Mouse (Mus musculus): ENCODE data around the gene Iqgap2.

The Iqgap2 gene

GRCm38 (mm10) chr13:95623042-95623441 lies 268.7 kb downstream of the Iqgap2 start:
- in situ Hi-C loops (cut with MseI, MboI) = no loop called here

GRCm38 (mm10) chr13:95621563-95621962 lies 270.2 kb downstream of the Iqgap2 start:
- in situ Hi-C loops (cut with MseI, MboI) = no loop called here

DNA sequence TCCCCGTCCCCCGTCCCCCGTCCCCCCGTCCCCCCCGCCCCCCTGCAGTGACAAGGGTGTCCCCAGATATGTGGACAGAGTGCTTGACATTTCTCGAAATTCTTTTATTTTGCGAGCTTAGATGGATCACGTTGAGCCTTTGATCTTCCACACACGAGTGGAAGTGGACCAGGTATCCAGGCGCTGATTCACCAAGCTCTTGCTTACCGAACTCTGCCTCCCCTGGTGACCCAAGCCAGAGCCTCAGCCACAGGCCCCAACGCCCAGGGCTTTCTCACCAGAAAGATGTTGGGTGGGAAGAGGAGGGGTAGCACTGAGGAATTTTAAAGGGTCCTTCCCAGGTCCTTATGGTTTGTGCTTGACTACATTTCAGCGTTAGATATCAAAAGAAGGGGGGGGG lies 272.9 kb downstream of the Iqgap2 start:
- in situ Hi-C loops (cut with MseI, MboI) = no loop called here

GRCm38 (mm10) chr13:95618309-95618712 lies 273.4 kb downstream of the Iqgap2 start, which contains the start of gene F2r:
TSS of gene F2r (minus strand) at chr13:95618487.
- in situ Hi-C loops (cut with MseI, MboI) = no loop called here

DNA sequence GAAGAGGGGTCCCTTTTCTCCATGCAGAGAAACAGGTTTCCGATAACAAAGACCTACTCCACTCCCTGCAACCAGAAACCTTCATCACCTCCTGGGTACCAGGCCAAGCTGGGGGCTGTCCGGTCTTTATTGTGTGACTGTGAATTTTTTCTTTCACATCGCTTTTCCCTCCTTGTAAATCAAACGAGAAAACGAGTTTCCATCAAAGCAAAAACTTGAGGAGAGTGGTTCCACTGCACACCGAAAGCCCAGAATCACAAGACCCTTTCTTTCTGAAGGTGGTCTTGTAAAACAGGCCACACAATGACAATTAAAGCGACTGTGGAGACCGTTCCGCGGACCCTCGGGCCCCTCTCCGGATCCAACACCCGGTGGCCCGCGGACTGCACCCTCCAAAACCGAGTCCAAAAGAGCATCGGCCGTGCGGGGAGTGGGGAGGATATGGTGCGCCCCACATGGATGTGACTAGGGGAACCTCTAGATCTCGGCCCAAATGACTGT lies 274.0 kb downstream of the Iqgap2 start:
- in situ Hi-C loops (cut with MseI, MboI) = no loop called here

- in situ Hi-C loops (cut with MseI, MboI) = no loop called here
These were observed 274.5 kb downstream of the Iqgap2 start for GRCm38 (mm10) chr13:95617082-95617670.

DNA sequence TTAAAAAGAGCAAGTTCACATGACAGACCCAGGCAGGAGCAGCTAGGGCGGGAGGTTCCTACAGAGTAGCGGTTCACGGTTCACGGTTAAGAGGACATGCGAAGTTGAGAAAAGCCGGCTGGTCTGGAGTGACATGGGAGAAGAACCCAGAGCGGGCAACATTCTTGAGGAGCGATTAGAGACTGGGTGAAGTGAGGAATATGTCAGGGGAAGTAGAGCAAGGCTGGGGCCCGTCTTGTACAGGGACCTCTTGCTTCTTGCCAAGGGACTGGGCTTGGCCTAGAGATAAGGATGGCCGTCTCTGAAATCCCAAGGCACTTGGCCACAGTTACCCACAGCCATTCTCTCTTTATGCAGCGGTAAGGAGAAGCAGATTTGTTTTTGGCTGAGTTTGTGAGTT lies 275.2 kb downstream of the Iqgap2 start:
- in situ Hi-C loops (cut with MseI, MboI) = no loop called here

GRCm38 (mm10) chr13:95614757-95615156 lies 277.0 kb downstream of the Iqgap2 start:
- in situ Hi-C loops (cut with MseI, MboI) = no loop called here

DNA sequence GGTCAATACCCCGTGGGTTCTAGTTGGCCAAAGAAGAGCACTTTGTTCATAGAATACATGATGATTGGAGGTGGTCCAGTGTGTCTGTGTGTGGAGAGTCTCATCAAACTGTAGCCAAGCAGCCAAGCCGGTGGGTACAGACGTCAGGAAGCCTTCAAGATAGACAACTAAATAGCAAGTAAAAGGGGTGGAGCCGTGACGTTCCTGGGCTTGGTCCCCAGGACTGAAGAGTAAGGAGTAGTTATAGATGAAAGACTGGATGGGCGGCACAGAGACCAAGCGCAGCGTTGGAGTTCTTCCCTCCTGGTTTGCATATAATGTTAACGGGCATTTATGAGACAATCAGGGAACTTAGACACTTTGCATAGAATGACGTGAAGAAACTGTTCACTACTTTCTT lies 279.5 kb downstream of the Iqgap2 start:
- in situ Hi-C loops (cut with MseI, MboI) = no loop called here

- in situ Hi-C loops (cut with MseI, MboI) = no loop called here
These were observed 280.0 kb downstream of the Iqgap2 start for GRCm38 (mm10) chr13:95611752-95612151.

GRCm38 (mm10) chr13:95610786-95611562 lies 280.7 kb downstream of the Iqgap2 start:
- in situ Hi-C loops (cut with MseI, MboI) = no loop called here

DNA sequence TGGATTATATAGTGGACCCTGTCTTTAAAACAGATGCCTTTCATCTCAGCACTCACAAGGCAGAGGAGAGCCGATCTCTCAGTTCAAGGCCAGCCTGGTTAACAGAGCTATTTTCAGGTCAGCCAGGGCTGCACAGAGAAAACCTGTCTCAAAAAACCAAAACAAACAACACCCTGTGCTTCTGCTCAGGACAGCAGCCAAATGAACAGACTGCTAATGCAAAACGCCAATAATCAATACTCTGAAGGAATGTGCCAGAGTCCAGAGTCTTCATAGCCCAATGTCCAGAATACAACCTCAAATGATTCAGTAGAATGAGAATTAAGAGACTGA lies 282.7 kb downstream of the Iqgap2 start:
- in situ Hi-C loops (cut with MseI, MboI) = no loop called here

DNA sequence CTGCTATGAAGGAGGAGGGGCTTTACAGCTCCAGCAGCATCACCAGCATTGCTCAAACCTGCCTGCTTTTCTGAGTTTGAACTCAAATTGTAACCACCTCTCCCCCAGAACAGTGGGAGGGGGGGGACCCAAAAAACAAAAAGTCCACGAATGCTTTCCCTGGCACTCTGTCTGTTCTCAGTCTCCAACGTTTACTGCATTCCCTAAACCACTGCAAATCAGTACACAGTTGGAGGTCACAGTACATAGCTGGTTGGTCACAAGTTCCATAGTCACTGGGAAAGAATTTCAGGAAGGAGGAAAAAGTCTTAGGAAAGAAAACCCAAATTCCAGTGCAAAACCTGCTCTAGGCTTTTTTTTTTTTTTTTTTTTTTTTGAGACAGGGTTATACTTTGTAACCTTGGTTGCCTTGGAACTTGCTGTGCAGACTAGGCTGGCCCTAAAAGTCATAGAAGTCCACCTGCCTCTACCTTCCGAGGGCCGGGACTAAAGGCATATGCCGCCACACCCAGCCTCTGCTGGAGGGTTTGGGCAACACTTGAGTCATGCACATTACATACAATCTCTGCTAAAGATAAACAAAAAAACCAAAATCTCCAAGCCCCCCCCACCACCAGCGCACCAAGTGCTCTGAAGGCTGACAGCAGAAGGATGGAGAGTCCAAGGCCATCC lies 283.2 kb downstream of the Iqgap2 start:
- in situ Hi-C loops (cut with MseI, MboI) = no loop called here

GRCm38 (mm10) chr13:95607019-95607418 lies 284.7 kb downstream of the Iqgap2 start:
- in situ Hi-C loops (cut with MseI, MboI) = no loop called here

DNA sequence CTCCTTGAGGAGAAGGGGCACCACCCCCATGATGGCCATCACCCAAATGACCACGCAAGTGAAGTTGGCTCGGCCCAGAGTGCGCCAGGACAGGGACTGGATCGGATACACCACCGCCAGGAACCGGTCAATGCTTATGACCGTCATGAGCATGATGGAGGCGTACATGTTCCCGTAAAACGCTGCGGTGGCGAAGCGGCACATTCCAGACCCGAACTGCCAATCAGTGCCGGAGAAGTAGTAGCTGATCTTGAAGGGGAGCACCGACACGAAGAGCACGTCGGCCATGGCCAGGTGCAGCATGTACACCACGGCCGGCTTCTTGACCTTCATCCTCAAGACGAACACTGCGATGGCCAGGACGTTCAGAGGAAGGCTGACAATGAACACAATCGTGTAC lies 287.4 kb downstream of the Iqgap2 start:
- in situ Hi-C loops (cut with MseI, MboI) = no loop called here

GRCm38 (mm10) chr13:95599833-95600359 lies 291.8 kb downstream of the Iqgap2 start:
- in situ Hi-C loops (cut with MseI, MboI) = no loop called here

DNA sequence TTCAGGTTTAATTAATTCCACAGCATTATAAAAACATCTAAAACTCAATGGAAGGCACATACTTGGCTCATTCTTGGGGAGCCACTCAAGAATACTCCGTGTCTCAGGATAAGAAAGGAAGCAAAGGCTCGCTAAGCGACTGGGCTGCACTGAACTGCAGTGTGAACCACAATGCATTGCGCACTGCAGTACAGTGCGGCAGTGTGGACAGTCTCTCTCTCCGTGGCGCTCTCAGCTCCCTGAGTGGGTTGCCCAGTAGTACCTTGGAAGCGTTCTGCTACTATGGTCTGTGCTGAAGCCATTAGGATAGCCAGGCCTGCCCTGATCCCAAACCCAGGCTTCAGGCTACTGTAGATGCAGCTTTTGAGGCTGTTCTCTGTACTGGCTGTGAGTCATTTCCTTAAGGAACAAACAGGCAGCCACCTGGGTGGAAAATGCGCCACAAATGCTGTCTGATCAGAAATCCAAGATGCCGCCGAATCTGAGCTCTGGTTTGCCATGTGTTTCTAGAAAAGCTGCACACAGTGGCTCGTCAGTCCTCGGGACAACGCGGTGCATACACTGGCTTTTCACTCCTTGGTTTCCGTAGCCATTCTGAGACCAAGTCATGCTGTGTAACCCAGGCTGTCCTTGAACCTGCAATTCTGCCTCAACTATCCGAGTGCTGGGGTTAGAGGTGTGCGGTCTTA lies 293.3 kb downstream of the Iqgap2 start:
- in situ Hi-C loops (cut with MseI, MboI) = no loop called here

DNA sequence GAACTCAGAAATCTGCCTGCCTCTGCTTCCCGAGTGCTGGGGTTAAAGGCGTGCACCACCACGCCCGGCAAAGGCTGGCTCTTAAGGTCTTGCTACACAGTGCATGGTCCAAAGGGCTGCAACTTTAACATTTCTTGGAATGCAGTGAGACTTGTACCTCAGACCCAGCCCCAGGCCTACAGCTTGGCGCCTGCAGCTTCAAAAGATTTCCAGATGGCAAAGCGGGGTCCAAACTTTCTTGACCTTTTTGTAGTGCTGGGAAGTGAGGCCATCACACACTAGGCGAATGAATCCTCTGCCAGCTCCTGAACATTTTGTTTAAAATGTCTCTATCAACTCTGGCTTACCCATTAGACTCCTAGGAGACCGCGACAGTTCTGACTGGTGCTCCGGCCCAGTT lies 294.1 kb downstream of the Iqgap2 start:
- in situ Hi-C loops (cut with MseI, MboI) = no loop called here

DNA sequence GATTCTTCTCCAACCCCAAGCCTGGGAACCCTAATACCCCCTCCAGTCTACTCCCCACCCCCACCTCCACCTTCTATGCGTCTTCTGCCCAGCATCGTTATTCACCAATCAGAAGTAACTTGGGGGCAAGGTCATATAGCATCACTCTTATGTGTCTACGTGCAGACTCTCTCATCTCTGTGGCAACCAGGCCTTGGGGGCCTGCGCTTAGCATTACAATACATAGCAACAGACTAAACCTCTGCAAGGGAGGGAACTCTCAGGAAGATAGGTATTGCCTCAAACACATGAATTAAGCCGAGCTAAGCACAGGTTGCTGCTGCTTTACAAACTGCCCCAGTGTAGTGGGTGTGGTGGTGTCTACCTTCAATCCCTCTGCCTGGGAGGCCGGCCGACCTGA lies 295.0 kb downstream of the Iqgap2 start:
- in situ Hi-C loops (cut with MseI, MboI) = no loop called here

DNA sequence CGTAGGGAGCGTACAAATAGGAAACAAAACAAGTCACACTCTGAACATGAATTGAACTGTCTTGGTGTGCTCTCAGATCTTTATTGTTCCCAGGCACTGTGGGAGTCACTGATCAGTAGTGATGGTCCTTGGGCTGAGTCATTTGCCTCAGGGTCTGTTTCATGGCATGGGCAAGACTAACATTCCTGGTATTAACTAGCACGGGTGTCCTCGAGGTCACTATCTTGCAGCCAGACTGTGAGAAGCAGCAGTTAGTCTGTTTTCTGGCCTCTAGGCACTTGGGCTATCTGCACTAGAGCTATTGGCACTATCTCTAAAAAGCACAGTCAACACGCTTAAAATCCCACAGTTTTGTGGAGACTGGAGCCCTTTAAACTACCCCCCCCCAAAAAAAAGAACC lies 295.8 kb downstream of the Iqgap2 start:
- in situ Hi-C loops (cut with MseI, MboI) = no loop called here

DNA sequence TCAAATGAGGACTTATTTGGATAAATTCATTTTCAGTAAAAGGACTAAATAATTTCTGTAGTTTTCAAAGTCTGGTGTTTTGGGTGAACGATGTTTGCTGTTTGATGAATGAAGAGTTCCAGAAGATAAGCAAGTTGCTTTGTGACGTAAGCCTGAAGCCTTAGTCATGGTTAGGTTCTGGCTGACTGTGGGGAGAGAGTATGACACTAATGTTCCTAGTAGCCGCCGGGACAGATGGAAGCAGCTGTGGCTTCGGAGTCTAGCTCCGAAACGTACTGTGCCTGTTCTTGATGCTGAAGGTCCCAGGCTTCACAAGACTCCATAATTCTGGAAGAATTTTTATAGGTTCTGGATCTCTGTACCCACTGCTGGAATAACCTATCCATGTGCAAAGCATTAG lies 296.3 kb downstream of the Iqgap2 start:
- in situ Hi-C loops (cut with MseI, MboI) = no loop called here

DNA sequence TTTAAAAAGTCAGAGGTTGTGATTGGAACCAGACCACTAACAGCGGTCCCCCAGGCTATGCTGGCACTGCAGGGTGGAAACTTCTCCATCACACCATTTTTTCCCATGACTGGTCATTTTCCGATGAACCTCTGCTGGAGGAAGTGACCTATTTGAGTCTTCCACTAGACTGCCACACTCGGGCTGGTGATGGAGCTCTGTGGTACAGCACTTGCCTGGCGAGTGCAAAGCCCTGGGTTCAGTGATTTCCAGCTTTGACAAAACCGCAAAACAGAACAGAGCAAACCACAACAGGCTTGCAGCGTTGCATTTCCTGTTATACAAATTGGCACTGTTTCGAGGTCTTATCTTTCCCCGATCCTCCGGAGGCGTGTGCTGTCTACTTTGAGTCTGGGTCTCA lies 298.9 kb downstream of the Iqgap2 start:
- in situ Hi-C loops (cut with MseI, MboI) = no loop called here

All from mouse trophoblast stem cell (cell line).